Mouse (Mus musculus) limb, embryonic 10.5 days (tissue): ENCODE measurements around the gene Ndrg3. TPM values are rescaled to one million over a fixed set of nuclear protein-coding genes. Genes with fewer than 3 reads are reported as not detected.

Experiments used
- DNase-seq: peaks from one replicate; pipeline ENCODE4 v3.0.0-alpha.2; 2017; ENCODE audit warnings: low spot score
- H3K27ac ChIP-seq: fragments of 300-500 bp; sonication (generic); 2 replicates; pipeline ENCODE4 v1.5.1; 2016; ENCODE audit warnings: mild to moderate bottlenecking
- H3K27me3 ChIP-seq: fragments of 300-500 bp; sonication (generic); 2 replicates; pipeline ENCODE4 v1.6.1; 2016; ENCODE audit warnings: low read depth, mild to moderate bottlenecking; ENCODE audit not compliant: poor library complexity, severe bottlenecking
- H3K36me3 ChIP-seq: fragments of 300-500 bp; sonication (generic); 2 replicates; pipeline ENCODE4 v1.6.1; 2016; ENCODE audit warnings: mild to moderate bottlenecking, moderate library complexity
- H3K4me1 ChIP-seq: fragments of 300-500 bp; sonication (generic); 2 replicates; pipeline ENCODE4 v1.6.1; 2016
- H3K4me3 ChIP-seq: fragments of 300-500 bp; sonication (generic); 2 replicates; pipeline ENCODE4 v1.5.1; 2016; ENCODE audit warnings: mild to moderate bottlenecking, moderate library complexity
- H3K9me3 ChIP-seq: fragments of 300-500 bp; sonication (generic); replicated peaks from 2 replicates; pipeline ENCODE4 v1.6.1; 2016; ENCODE audit warnings: mild to moderate bottlenecking
- WGBS: fragments of 180-500 bp; shearing (Covaris S2); methylation state at CpG from one replicate; pipeline ENCODE4 v1.1.7; 2016; 5-methylcytosine and 5-hydroxymethylcytosine counted together
- polyA plus RNA-seq: library from polyadenylated mRNA; unstranded; fragments of >200 nt; fragmentation: Nextera tagmentation; extraction: Ambion mirVana; gene quantifications from 2 replicates; pipeline ENCODE4 v1.2.1, GENCODE M21; 2016

The Ndrg3 gene
- polyA plus RNA-seq = 37.5 and 40.4 TPM in 2 replicates

DNA sequence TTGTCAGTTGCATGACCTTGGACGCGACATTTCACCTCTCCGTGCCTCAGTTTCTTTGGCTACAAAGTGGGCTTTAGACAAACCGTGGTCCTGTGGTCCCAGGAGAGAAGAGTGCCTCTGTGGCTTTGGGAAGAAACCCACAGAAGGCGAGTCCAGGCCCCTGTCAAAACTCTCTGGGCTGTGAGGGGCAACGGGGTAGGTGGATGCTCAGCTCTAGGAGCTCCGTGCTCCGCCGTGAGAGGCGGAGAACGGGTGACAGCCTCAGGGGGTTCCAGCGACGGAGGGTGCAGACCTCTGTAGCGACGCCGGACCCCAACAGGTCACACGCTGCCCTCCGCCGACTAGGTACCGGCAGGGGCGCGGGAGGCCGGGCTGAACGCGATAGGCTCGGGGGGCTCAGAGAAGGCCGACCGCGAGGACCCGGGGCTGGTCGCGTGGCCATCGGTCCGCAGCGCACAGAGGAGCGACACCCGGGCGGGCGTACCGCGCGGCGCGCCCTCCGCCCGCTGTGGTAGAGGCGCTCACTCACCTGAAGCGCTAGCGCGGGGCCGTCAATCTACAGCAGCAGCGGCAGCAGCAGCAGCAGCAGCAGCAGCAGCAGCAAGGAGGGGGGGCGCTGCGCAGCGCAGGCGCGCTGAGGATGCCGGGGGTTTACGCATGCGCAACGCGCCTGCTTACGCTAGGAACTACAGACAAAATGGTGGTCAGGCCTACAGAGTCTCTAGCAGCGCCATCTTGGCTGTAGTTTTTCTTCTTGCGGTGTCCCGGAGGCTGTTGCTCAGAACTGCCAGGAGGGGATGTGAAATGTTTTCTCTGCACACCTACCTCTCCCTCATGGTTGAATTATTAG is at the start of gene Ndrg3:
Gene Ndrg3, minus strand, starts transcription at position 587 of the 850 bp plus-strand sequence.
- H3K27ac ChIP-seq = peak within 1 kb of the TSS; percentile 81
- H3K36me3 ChIP-seq = peaks cover 34% of the 10 kb centered on the region
- peak; percentile 96 for DNase-seq
- H3K9me3 ChIP-seq = no peaks in the 10 kb centered on the region
- H3K27me3 ChIP-seq = no peaks in the 10 kb centered on the region
- H3K4me3 ChIP-seq = peak within 1 kb of the TSS; percentile 91
- under 1% methylated on average over 66 of the region's 66 CpGs for WGBS
- peaks cover 13% of the 10 kb centered on the region for H3K4me1 ChIP-seq

DNA sequence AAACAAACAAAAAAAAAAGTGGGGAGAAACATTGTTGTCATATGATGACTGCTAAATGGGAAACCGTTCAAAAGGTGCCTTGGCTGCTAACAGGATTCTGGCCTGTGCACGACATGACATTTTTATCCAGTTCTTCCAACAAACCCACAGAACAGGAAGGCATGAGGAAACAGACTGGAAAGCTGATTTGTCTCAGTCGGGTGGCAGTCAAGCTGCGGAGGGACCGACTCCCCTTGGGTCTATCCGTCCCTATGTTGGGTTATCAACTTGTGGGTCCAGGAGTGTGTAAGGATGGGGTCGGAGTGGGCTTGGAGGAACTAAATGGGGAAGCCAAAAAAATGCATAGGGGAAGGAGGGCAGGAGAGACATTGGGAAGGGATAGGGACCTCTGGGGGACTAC is 49.6 kb upstream of the Ndrg3 start:
- Histone ChIP-seq H3K9me3 (no peaks in the 10 kb centered on the region), H3K4me1 (no peaks in the 10 kb centered on the region), H3K36me3 (peaks cover 99% of the 10 kb centered on the region), H3K27me3 (no peaks in the 10 kb centered on the region), H3K27ac (no peak overlapping the region), H3K4me3 (no peak overlapping the region)
- 94% methylated on average over 7 of the region's 7 CpGs for WGBS
- no peak for DNase-seq

DNA sequence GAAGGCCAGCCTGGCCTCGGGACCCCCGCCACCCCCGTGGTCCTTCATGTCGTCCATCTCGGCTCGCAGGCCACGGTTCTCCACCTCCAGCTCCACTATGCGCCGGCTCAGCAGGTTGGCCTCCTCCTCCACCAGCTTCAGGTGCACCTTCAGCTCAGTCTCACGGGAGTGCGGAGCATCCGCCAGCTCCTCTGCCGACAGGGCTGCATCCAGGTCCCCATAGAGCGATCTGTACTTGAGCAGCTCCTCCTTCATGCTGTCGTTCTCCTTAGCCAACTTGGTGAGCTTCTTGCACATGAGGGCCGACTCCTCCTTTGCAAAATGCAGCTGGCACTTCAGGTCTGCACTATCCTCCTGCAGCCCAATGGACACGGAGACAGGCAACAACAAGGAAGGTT is 48.8 kb upstream of the Ndrg3 start:
- H3K4me1 ChIP-seq = no peaks in the 10 kb centered on the region
- H3K27ac ChIP-seq = no peak overlapping the region
- H3K9me3 ChIP-seq = no peaks in the 10 kb centered on the region
- DNase-seq = no peak
- peaks cover 99% of the 10 kb centered on the region for H3K36me3 ChIP-seq
- H3K4me3 ChIP-seq = no peak overlapping the region
- 83% methylated on average over 17 of the region's 17 CpGs for WGBS
- H3K27me3 ChIP-seq = no peaks in the 10 kb centered on the region

DNA sequence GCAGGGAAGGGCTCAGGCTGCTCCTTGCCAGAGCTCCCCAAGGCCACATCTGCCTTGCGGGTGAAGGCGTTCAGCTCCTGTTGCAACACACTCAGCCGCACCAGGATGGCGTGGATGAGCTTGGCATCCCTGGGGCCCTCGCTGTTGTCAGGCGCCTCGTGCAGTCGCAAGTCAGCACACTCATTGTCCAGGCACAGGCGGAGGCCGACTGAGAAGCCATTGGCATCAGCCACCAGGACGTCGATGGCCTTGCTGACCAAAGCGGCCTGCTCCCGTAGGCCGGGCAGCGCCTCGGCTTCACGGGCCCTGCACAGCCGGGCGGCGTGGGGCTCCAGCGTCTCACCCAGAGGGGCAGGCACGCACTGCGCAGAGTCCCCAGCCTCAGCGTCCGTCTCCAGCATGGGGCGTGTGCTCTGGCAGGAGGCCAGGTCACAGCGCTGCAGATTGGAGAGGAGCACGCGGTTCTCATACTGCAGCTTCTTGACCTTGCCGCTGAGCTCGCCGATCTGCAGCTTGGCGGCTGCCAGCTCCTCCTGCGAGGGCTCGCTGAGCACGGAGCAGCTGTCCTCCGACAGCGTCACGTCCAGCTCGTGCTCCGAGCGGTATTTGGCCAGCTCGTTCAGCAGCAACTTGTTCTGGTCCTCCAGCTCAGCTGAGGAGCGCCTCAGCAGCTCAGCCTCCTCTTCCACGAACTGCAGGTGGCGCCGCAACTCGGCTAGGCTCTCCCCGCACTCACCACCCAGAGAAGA is 48.2 kb upstream of the Ndrg3 start:
- 91% methylated on average over 50 of the region's 50 CpGs for WGBS
- Histone ChIP-seq H3K27ac (no peak overlapping the region), H3K4me3 (no peak overlapping the region), H3K9me3 (no peaks in the 10 kb centered on the region), H3K4me1 (no peaks in the 10 kb centered on the region), H3K36me3 (peaks cover 99% of the 10 kb centered on the region), H3K27me3 (no peaks in the 10 kb centered on the region)
- DNase-seq = no peak

DNA sequence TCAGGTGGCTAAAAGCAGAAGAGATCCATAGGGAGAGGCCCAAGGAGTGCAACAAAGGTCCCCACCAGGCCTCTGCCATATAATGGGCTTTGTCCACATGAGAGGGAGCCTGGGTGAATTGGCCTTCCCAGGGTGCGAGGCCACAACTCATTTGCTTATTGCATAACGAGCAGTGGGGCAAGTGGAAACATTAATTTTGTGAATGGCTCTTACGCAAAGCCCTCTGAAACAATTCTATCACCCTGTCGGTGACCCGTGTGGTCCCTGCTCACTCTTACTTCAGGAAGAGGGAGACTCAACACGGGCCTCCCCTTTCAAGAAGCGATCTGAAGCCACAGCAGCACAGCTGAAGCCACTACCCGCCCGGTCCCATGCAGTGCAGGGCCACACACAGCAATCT is 45.4 kb upstream of the Ndrg3 start:
- 0 out of 2 replicates have a peak overlapping the region, but pooled peaks have one; percentile 9 for H3K27ac ChIP-seq
- H3K9me3 ChIP-seq = no peaks in the 10 kb centered on the region
- WGBS = 90% methylated on average over 9 of the region's 9 CpGs
- no peak overlapping the region for H3K4me3 ChIP-seq
- DNase-seq = no peak
- peaks cover 95% of the 10 kb centered on the region for H3K36me3 ChIP-seq
- H3K27me3 ChIP-seq = no peaks in the 10 kb centered on the region
- no peaks in the 10 kb centered on the region for H3K4me1 ChIP-seq

DNA sequence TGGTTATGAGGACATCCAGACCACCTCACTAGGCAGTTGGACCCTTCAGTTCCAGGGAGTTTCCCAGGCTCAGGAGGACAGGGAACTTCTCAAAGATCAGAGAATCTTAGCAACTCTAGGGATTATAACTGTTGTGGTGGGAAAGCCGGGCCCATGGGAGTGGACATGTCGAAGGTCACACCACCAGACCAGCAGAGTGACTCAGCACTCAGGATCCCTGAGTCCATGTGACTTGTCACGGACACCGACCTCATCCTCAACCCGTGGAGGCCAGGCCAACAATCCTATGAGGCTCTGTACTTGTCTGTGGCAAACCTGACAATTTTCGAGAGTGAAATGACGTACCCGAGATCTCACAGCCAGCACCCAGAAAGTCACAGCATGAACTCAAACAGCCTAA is 44.5 kb upstream of the Ndrg3 start:
- peaks cover 96% of the 10 kb centered on the region for H3K36me3 ChIP-seq
- H3K4me1 ChIP-seq = no peaks in the 10 kb centered on the region
- no peak overlapping the region for H3K4me3 ChIP-seq
- H3K27ac ChIP-seq = no peak overlapping the region
- no peaks in the 10 kb centered on the region for H3K27me3 ChIP-seq
- H3K9me3 ChIP-seq = no peaks in the 10 kb centered on the region
- DNase-seq = no peak
- WGBS = 93% methylated on average over 8 of the region's 8 CpGs

DNA sequence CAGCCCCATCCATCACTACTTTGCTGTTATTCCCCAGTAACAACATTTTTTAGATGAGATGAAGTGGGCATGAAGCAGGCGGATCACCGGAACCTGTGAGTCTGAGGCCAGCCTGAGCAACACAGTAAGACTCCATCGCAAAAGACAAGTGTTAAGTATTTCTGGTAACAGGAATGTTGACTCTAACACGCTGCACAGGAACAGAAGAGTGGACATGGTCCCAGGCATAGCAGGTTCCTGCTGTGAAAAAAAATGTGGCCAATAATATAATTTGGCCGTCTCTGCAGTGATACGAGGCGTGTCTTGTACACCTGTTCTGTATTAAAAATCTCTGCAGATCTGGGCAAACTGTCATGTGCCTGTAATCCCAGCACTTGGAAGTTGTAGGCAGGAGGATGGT is 43.5 kb upstream of the Ndrg3 start:
- Histone ChIP-seq H3K9me3 (no peaks in the 10 kb centered on the region), H3K4me3 (no peak overlapping the region), H3K27me3 (no peaks in the 10 kb centered on the region), H3K4me1 (no peaks in the 10 kb centered on the region), H3K36me3 (peaks cover 96% of the 10 kb centered on the region), H3K27ac (no peak overlapping the region)
- no peak for DNase-seq
- WGBS = 93% methylated on average over 7 of the region's 7 CpGs

DNA sequence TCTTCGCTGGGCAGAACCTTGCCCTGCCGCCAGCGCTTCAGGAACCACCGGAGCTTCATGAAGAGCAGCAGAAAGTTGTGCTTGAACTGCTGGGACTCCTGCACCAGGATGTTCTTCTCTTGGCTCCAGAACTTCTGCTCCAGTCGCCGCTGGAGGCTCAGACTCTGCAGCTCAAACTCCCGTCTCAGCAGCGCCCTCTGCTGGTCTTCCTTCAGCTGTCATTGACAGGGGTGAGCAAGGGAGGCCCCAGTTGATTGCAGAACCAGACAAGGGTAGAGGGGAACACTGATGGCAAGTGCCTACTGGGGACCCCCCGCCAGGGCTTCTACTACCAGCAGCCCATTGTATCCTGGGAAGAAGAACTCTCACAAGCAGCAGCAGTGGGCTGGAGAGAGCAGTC is 38.9 kb upstream of the Ndrg3 start:
- peak; percentile 90 for DNase-seq
- Histone ChIP-seq H3K36me3 (peaks cover 96% of the 10 kb centered on the region), H3K27me3 (no peaks in the 10 kb centered on the region), H3K27ac (no peak overlapping the region), H3K9me3 (no peaks in the 10 kb centered on the region), H3K4me1 (no peaks in the 10 kb centered on the region), H3K4me3 (no peak overlapping the region)
- 51% methylated on average over 9 of the region's 9 CpGs for WGBS

DNA sequence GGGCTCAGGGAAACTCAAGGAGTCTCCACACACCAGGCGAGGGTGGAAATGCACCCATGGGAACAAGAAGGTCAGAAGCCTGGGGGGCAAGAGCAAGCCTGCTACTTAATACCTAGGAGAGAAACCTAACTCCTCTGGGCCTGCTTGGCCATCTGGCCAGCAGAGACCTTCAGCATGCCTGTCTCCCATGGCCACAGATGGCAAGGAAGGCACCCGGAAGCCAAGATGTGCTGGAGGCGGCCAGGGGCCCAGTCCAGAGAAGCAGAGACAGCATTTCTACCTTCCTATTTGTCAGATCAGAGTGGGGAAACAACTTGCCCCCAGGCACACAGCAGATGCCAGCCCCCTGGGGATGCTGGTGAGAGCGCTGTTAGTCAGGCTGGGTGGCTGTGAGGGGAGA is 36.4 kb upstream of the Ndrg3 start:
- WGBS = 97% methylated on average over 4 of the region's 4 CpGs

DNA sequence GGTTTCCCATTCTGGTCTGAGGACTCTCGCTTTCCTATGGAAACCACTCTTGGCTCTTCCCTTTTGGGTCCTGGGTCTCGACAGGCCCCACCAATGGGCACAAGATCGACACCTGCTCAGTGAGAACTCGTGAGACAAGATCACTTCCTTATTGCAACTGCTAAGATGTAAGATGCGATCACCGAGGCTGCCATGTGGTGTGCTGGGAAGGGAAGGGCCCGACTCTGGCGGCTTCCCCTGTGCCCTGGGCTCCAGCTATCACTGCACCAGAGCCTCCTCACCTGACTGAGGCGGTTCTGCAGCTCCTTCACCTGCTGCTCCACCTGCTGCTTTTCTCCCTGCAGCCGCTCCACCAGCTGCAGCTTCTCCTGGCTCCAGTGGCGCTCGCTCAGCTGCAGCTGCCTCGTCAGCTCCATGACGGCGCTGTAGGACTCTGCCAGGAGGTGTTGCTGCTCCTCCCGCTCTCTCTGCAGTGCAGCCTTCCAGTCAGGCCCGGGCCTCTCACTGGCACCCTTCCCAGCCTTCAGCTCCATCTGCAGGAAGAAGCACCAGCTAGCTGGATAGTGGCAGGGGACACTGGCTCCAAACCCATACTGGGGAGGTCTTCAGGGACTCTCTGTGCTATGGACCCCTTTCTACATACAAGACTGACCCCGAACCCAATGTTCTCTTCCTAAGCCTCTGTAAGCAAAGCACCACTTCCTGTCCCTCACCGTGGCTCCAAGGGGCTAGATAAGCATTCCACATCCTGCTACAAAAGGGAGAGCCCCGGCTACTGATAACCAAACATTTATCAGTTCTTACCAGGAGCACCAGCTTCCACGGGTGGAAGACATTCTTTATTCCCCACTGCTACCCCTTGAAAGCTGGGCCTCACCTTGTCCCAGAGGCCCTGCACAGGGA is 35.5 kb upstream of the Ndrg3 start:
- 93% methylated on average over 21 of the region's 21 CpGs for WGBS

More for the DNA sequence above, 36.4 kb upstream of the Ndrg3 start:
- H3K27me3 ChIP-seq = no peaks in the 10 kb centered on the region
- no peaks in the 10 kb centered on the region for H3K4me1 ChIP-seq
- H3K9me3 ChIP-seq = peaks cover 6% of the 10 kb centered on the region; the same call in 1 of the 2 replicates
- no peak overlapping the region for H3K27ac ChIP-seq
- no peak for DNase-seq
- H3K36me3 ChIP-seq = peaks cover 99% of the 10 kb centered on the region
- H3K4me3 ChIP-seq = no peak overlapping the region

DNA sequence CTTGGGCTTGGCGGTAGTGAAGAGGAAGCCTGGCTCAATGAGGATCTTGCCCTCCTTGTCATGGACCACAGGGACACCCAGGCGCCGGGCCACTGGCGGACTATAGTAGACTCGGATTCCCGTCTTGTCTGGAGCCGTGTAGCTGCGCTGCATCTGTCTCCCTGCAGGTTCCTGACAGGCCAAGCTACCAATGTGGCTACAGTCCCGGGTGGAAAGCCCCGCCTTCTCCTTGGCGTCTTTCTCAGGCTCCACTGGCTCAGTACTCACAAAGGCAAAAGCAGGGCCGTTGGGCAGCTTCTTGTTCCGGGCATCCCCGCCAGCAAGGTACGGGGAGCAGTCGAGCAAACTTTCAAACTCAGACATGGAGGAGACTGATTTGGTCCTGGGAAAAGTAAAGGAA is 29.3 kb upstream of the Ndrg3 start:
- WGBS = 94% methylated on average over 16 of the region's 16 CpGs
- Histone ChIP-seq H3K36me3 (peaks cover 100% of the 10 kb centered on the region), H3K4me1 (no peaks in the 10 kb centered on the region), H3K27ac (no peak overlapping the region), H3K4me3 (no peak overlapping the region), H3K9me3 (peaks cover 6% of the 10 kb centered on the region; the same call in 1 of the 2 replicates), H3K27me3 (no peaks in the 10 kb centered on the region)
- DNase-seq = no peak

More for the DNA sequence above, 35.5 kb upstream of the Ndrg3 start:
- Histone ChIP-seq H3K4me1 (no peaks in the 10 kb centered on the region), H3K27me3 (no peaks in the 10 kb centered on the region), H3K36me3 (peaks cover 99% of the 10 kb centered on the region), H3K9me3 (peaks cover 6% of the 10 kb centered on the region; the same call in 1 of the 2 replicates), H3K4me3 (no peak overlapping the region), H3K27ac (no peak overlapping the region; the same call in 1 of the 2 replicates)
- DNase-seq = no peak

DNA sequence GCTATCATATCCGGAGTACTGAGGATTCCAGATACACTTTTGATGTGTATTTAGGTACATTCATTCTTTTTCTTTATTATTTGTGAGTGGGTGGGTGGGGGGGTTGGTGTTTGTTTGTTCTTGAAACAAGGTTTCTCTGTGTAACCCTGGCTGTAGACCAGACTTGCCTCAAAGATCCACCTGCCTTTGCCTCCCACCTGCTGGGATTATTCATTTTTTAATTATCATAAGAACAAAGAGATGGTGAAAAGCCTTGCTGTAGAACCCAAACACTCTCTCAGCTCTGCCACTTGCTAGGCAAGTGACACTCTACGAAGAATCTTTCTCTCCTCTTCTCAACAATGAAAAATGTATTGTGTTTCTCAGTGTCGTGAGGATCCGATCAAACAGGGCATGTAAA is 27.4 kb upstream of the Ndrg3 start:
- no peak overlapping the region for H3K27ac ChIP-seq
- no peaks in the 10 kb centered on the region for H3K9me3 ChIP-seq
- H3K27me3 ChIP-seq = no peaks in the 10 kb centered on the region
- no peak for DNase-seq
- H3K4me3 ChIP-seq = no peak overlapping the region
- H3K36me3 ChIP-seq = peaks cover 100% of the 10 kb centered on the region
- H3K4me1 ChIP-seq = no peaks in the 10 kb centered on the region
- 96% methylated on average over 4 of the region's 4 CpGs for WGBS
